Mouse (Mus musculus): ENCODE data around the gene Ssxa1. TPM values are rescaled to one million over a fixed set of nuclear protein-coding genes. Genes with fewer than 3 reads are reported as not detected.

Gene Ssxa1
- not detected in 2 replicates for polyA plus RNA-seq (2012)

DNA sequence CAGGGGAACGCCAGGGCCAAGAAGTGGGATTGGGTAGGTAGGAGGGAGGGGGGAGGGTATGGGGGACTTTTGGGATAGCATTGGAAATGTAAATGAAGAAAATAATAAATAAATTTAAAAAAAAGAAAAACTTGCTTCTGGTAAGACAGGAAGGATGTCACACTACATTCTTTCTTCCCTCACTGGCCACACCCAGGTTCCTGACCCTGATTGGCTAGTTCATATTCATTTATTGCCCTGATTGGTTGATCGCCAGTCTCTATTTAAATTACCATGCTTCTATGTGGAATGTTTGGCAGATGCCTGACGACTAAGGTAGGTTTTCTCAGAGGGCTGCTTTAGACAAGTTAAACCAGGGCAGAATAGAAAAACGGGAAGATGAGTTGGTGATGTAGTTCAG is at the start of gene Ssxa1:
Gene Ssxa1, plus strand, starts transcription at position 301 of the 400 bp plus-strand sequence.
- no peak for TF ChIP-seq GATA1 (IDR thresholded peaks at IDR 0.05; ENCODE audit: low read length)

GRCm38 (mm10) chrX:21068106-21068505 is 47.5 kb upstream of the Ssxa1 start, which contains the start of gene Spaca5:
Spaca5 (plus strand) TSS chrX:21068406.
- no peak for TF ChIP-seq GATA1 (IDR thresholded peaks at IDR 0.05; ENCODE audit: low read length)

GRCm38 (mm10) chrX:21088645-21088982 is 27.0 kb upstream of the Ssxa1 start:
- TF ChIP-seq GATA1 (IDR thresholded peaks at IDR 0.05; ENCODE audit: low read length): no peak

DNA sequence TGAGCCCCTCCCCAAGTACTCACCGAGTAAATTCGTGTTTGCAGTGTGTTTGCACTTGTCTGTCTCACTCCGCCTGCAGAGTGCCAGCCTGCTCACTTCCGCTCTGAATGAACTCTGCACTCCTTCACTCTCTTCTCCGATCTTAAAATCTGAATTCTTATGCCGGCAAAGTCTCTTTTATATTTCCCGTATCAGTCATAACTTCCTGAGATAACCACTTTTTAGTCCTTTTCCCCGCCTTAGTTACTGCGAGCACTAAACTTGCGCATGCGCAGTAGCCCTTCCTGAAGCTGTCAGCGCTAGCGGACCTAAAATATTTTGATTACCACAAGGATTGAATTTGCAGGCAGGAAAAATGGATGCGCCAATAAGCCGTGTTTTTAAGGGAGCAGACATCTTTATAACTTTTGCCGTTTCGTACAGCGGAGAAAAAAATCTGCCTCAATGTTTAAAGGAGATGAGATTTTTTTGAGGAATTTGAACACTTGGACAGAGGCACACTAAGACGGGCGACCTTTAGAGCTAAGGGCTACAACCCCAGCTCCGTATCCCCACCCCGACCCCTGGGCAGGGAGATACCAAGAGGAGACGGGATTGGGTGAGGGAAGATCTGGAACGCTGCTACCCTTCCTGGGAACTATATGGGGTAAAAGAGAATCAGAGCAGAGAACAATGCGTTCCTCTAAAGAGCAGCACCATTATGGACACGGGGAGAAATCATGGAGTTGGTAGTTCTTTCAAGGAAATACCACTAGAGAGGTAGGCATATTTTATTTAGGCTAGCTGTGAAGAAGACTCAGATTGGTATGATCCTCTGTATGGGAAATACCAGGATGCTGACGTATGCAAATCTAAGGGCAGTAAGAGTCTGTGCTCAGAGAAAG is 26.4 kb upstream of the Ssxa1 start, which contains the start of gene Zfp300:
Gene Zfp300, minus strand, starts transcription at position 545 of the 884 bp plus-strand sequence.
- TF ChIP-seq GATA1 (IDR thresholded peaks at IDR 0.05; ENCODE audit: low read length): no peak

GRCm38 (mm10) chrX:21089867-21090239 is 25.8 kb upstream of the Ssxa1 start:
- no peak for TF ChIP-seq GATA1 (IDR thresholded peaks at IDR 0.05; ENCODE audit: low read length)

Other genes starting within 250 kb of the Ssxa1 start
- not detected in 2 replicates for gene Timp1, start 245.7 kb upstream of the Ssxa1 start, polyA plus RNA-seq (2012)
- gene Syn1, start 194.8 kb upstream of the Ssxa1 start, polyA plus RNA-seq (2012): not detected in 2 replicates
- gene Cfp, start 184.3 kb upstream of the Ssxa1 start, polyA plus RNA-seq (2012): 3.8 and 5.4 TPM in 2 replicates
- 15.0 and 17.8 TPM in 2 replicates for gene Elk1, start 165.2 kb upstream of the Ssxa1 start, polyA plus RNA-seq (2012)
- gene Uxt, start 153.8 kb upstream of the Ssxa1 start, polyA plus RNA-seq (2012): 20.6 and 35.5 TPM in 2 replicates
- 0.08 and 0.19 TPM in 2 replicates for gene Zfp182, start 53.5 kb upstream of the Ssxa1 start, polyA plus RNA-seq (2012)
- not detected in 2 replicates for gene Spaca5, start 47.4 kb upstream of the Ssxa1 start, polyA plus RNA-seq (2012)
- gene Zfp300, start 26.3 kb upstream of the Ssxa1 start, polyA plus RNA-seq (2012): not detected in 2 replicates
- gene Gm21876, start 59.8 kb downstream of the Ssxa1 start, polyA plus RNA-seq (2012): not detected in 2 replicates